Mouse (Mus musculus): ENCODE measurements around the gene Tprkb. TPM values are rescaled to one million over a fixed set of nuclear protein-coding genes. Genes with fewer than 3 reads are reported as not detected.
A peak's percentile ranks its signal among the peaks of the same experiment; 100 is the strongest.
"Not testable (repeated sequence)": the region's sequence is repeated elsewhere in the genome, so short reads cannot be mapped to it uniquely, and the experiment has no call there.

Gene Tprkb
- polyA plus RNA-seq, 1 experiment = 16.0 TPM

- Histone ChIP-seq H3K36me3 (ENCODE audit: control insufficient read depth, insufficient read depth, low read length) (peaks cover 18% of the 10 kb centered on the region), H3K4me3 (ENCODE audit: low read depth, low read length) (no peak overlapping the region), H3K4me1 (ENCODE audit: control insufficient read depth, insufficient read depth, insufficient read length, low read length) (peaks cover 19% of the 10 kb centered on the region; the same call in 1 of the 2 replicates), H3K27me3 (ENCODE audit: control insufficient read depth, insufficient read depth, low read length) (no peaks in the 10 kb centered on the region), H3K27ac (ENCODE audit: insufficient read depth, low read depth, low read length) (no peak overlapping the region)
- no peak for TF ChIP-seq CTCF (IDR thresholded peaks at IDR 0.05; ENCODE audit: extremely low read depth, insufficient read length, insufficient replicate concordance, low read depth, low read length)
- no peak for TF ChIP-seq POLR2A (IDR thresholded peaks at IDR 0.05; ENCODE audit: low read depth, low read length)
- 77% methylated on average over 8 of the region's 8 CpGs for WGBS
These were observed 22.4 kb downstream of the Tprkb start for GRCm38 (mm10) chr6:85934047-85934446.

GRCm38 (mm10) chr6:85935646-85936045, 24.0 kb downstream of the Tprkb start:
- WGBS = 84% methylated on average over 3 of the region's 3 CpGs

GRCm38 (mm10) chr6:85936508-85937465, 25.1 kb downstream of the Tprkb start:
- H3K4me1 ChIP-seq (ENCODE audit: control insufficient read depth, insufficient read depth, insufficient read length, low read length); H3K27me3 ChIP-seq (ENCODE audit: control insufficient read depth, insufficient read depth, low read length); H3K36me3 ChIP-seq (ENCODE audit: control insufficient read depth, insufficient read depth, low read length): not testable (repeated sequence)
- peak; percentile 54; the same call in 1 of the 2 replicates for TF ChIP-seq CTCF (IDR thresholded peaks at IDR 0.05; ENCODE audit: extremely low read depth, insufficient read length, insufficient replicate concordance, low read depth, low read length)
- TF ChIP-seq POLR2A (IDR thresholded peaks at IDR 0.05; ENCODE audit: low read depth, low read length) = peak; percentile 24
- Histone ChIP-seq H3K4me3 (ENCODE audit: low read depth, low read length) (peak overlapping the region; percentile 58), H3K27ac (ENCODE audit: insufficient read depth, low read depth, low read length) (peak overlapping the region; percentile 96)
- WGBS = 1% methylated on average over 50 of the region's 50 CpGs

More at GRCm38 (mm10) chr6:85935646-85936045, 24.0 kb downstream of the Tprkb start:
- H3K4me1 ChIP-seq (ENCODE audit: control insufficient read depth, insufficient read depth, insufficient read length, low read length) = peaks cover 7% of the 10 kb centered on the region; the same call in 1 of the 2 replicates
- H3K27me3 ChIP-seq (ENCODE audit: control insufficient read depth, insufficient read depth, low read length) = no peaks in the 10 kb centered on the region
- no peak overlapping the region for H3K27ac ChIP-seq (ENCODE audit: insufficient read depth, low read depth, low read length)
- peaks cover 6% of the 10 kb centered on the region for H3K36me3 ChIP-seq (ENCODE audit: control insufficient read depth, insufficient read depth, low read length)
- no peak overlapping the region for H3K4me3 ChIP-seq (ENCODE audit: low read depth, low read length)
- no peak for TF ChIP-seq POLR2A (IDR thresholded peaks at IDR 0.05; ENCODE audit: low read depth, low read length)
- no peak for TF ChIP-seq CTCF (IDR thresholded peaks at IDR 0.05; ENCODE audit: extremely low read depth, insufficient read length, insufficient replicate concordance, low read depth, low read length)

GRCm38 (mm10) chr6:85938701-85939100, 27.0 kb downstream of the Tprkb start:
- peaks cover 5% of the 10 kb centered on the region; the same call in 1 of the 2 replicates for H3K4me1 ChIP-seq (ENCODE audit: control insufficient read depth, insufficient read depth, insufficient read length, low read length)
- H3K4me3 ChIP-seq (ENCODE audit: low read depth, low read length) = no peak overlapping the region
- no peak for TF ChIP-seq POLR2A (IDR thresholded peaks at IDR 0.05; ENCODE audit: low read depth, low read length)
- TF ChIP-seq CTCF (IDR thresholded peaks at IDR 0.05; ENCODE audit: extremely low read depth, insufficient read length, insufficient replicate concordance, low read depth, low read length) = no peak
- no peak overlapping the region for H3K27ac ChIP-seq (ENCODE audit: insufficient read depth, low read depth, low read length)
- 73% methylated on average over 10 of the region's 10 CpGs for WGBS
- H3K36me3 ChIP-seq (ENCODE audit: control insufficient read depth, insufficient read depth, low read length) = peaks cover 7% of the 10 kb centered on the region
- no peaks in the 10 kb centered on the region for H3K27me3 ChIP-seq (ENCODE audit: control insufficient read depth, insufficient read depth, low read length)

- 91% methylated on average over 3 of the region's 3 CpGs for whole genome bisulfite sequencing
- Histone ChIP-seq H3K27ac (ENCODE audit: insufficient read depth, low read depth, low read length) (no peak overlapping the region), H3K4me3 (ENCODE audit: low read depth, low read length) (no peak overlapping the region), H3K36me3 (ENCODE audit: control insufficient read depth, insufficient read depth, low read length) (peaks cover 38% of the 10 kb centered on the region), H3K27me3 (ENCODE audit: control insufficient read depth, insufficient read depth, low read length) (no peaks in the 10 kb centered on the region), H3K4me1 (ENCODE audit: control insufficient read depth, insufficient read depth, insufficient read length, low read length) (peaks cover 4% of the 10 kb centered on the region; the same call in 1 of the 2 replicates)
- TF ChIP-seq CTCF (IDR thresholded peaks at IDR 0.05; ENCODE audit: extremely low read depth, insufficient read length, insufficient replicate concordance, low read depth, low read length) (no peak), POLR2A (IDR thresholded peaks at IDR 0.05; ENCODE audit: low read depth, low read length) (no peak)
These were observed 30.8 kb downstream of the Tprkb start for GRCm38 (mm10) chr6:85942469-85942868.

GRCm38 (mm10) chr6:85948549-85948948, 36.9 kb downstream of the Tprkb start:
- 87% methylated on average over 6 of the region's 6 CpGs for WGBS
- TF ChIP-seq CTCF (IDR thresholded peaks at IDR 0.05; ENCODE audit: extremely low read depth, insufficient read length, insufficient replicate concordance, low read depth, low read length) (no peak), POLR2A (IDR thresholded peaks at IDR 0.05; ENCODE audit: low read depth, low read length) (no peak)
- no peak overlapping the region for H3K4me3 ChIP-seq (ENCODE audit: low read depth, low read length)
- H3K27ac ChIP-seq (ENCODE audit: insufficient read depth, low read depth, low read length) = no peak overlapping the region
- no peaks in the 10 kb centered on the region for H3K4me1 ChIP-seq (ENCODE audit: control insufficient read depth, insufficient read depth, insufficient read length, low read length)
- peaks cover 78% of the 10 kb centered on the region for H3K36me3 ChIP-seq (ENCODE audit: control insufficient read depth, insufficient read depth, low read length)
- H3K27me3 ChIP-seq (ENCODE audit: control insufficient read depth, insufficient read depth, low read length) = no peaks in the 10 kb centered on the region

- 76% methylated on average over 3 of the region's 3 CpGs for WGBS
- no peak for TF ChIP-seq CTCF (IDR thresholded peaks at IDR 0.05; ENCODE audit: extremely low read depth, insufficient read length, insufficient replicate concordance, low read depth, low read length)
- no peak for TF ChIP-seq POLR2A (IDR thresholded peaks at IDR 0.05; ENCODE audit: low read depth, low read length)
- no peaks in the 10 kb centered on the region for H3K27me3 ChIP-seq (ENCODE audit: control insufficient read depth, insufficient read depth, low read length)
- H3K27ac ChIP-seq (ENCODE audit: insufficient read depth, low read depth, low read length) = no peak overlapping the region
- no peak overlapping the region for H3K4me3 ChIP-seq (ENCODE audit: low read depth, low read length)
- peaks cover 48% of the 10 kb centered on the region for H3K36me3 ChIP-seq (ENCODE audit: control insufficient read depth, insufficient read depth, low read length)
- no peaks in the 10 kb centered on the region for H3K4me1 ChIP-seq (ENCODE audit: control insufficient read depth, insufficient read depth, insufficient read length, low read length)
These were observed 45.9 kb downstream of the Tprkb start for GRCm38 (mm10) chr6:85957581-85957980.

Data from small intestine, adult 2 months (tissue).